Mouse (Mus musculus) adrenal gland, adult 8-10 months (tissue): ENCODE data around the gene Rad50. TPM values are rescaled to one million over a fixed set of nuclear protein-coding genes. Genes with fewer than 3 reads are reported as not detected.

Experiments used
- total RNA-seq, 4 experiments: library from RNA; stranded (reverse); gene quantifications; 2 replicates each; pipeline ENCODE4 v1.2.4; 2022

The Rad50 gene
- total RNA-seq, 4 experiments from 2014 or later = 15.2 to 21.9 (median 18.6) TPM

Other genes starting within 250 kb of the Rad50 start
- gene Gm9837, start 236.8 kb downstream of the Rad50 start, total RNA-seq = not detected
- not detected for gene Gm9945, start 227.2 kb downstream of the Rad50 start, total RNA-seq
- 1 to 10 TPM in 1 of 4 experiments, under 1 TPM in 3; 0.32 to 1.0 (median 0.71) TPM for gene Sowaha, start 227.0 kb downstream of the Rad50 start, total RNA-seq
- gene Sept8, start 188.1 kb downstream of the Rad50 start, total RNA-seq = 10 to 100 TPM; 37.0 to 51.7 (median 42.1) TPM
- gene Kif3a, start 139.9 kb downstream of the Rad50 start, total RNA-seq = 10 to 100 TPM; 28.4 to 36.3 (median 31.1) TPM
- gene Il4, start 88.7 kb downstream of the Rad50 start, total RNA-seq = not detected
- not detected for gene Il13, start 72.6 kb downstream of the Rad50 start, total RNA-seq
- not detected for gene Il5, start 13.5 kb upstream of the Rad50 start, total RNA-seq
- 10 to 100 TPM; 29.0 to 50.6 (median 43.2) TPM for gene Irf1, start 62.7 kb upstream of the Rad50 start, total RNA-seq
- 1 to 10 TPM in 2 of 4 experiments, under 1 TPM in 2; 0.84 to 1.5 (median 1.1) TPM for gene Gm17334, start 65.9 kb upstream of the Rad50 start, total RNA-seq
- 10 to 100 TPM in 2 of 4 experiments, 1 to 10 TPM in 2; 4.1 to 12.6 (median 9.8) TPM for gene Gm12216, start 151.9 kb upstream of the Rad50 start, total RNA-seq
- gene Slc22a5, start 184.3 kb upstream of the Rad50 start, total RNA-seq = 10 to 100 TPM; 36.9 to 47.9 (median 43.8) TPM